Mouse (Mus musculus) hindbrain, embryonic 16.5 days (tissue): ENCODE data around the gene Filip1l. TPM values are rescaled to one million over a fixed set of nuclear protein-coding genes. Genes with fewer than 3 reads are reported as not detected.

Experiments used
- ATAC-seq: fragments of 200-750 bp; cut with Nextera tagmentation; 2 replicates; pipeline ENCODE4 v1.8.0; 2017; ENCODE audit warnings: moderate TSS enrichment, moderate library complexity
- H3K27ac ChIP-seq: fragments of 300-500 bp; sonication (generic); 2 replicates; pipeline ENCODE4 v1.5.1; 2014; ENCODE audit warnings: low read depth, mild to moderate bottlenecking, control low read depth, low read length, moderate library complexity
- H3K27me3 ChIP-seq: fragments of 300-500 bp; sonication (generic); replicated peaks from 2 replicates; pipeline ENCODE4 v1.6.1; 2014; ENCODE audit warnings: low read length; ENCODE audit not compliant: control insufficient read depth, insufficient read depth
- H3K36me3 ChIP-seq: fragments of 300-500 bp; sonication (generic); 2 replicates; pipeline ENCODE4 v1.6.1; 2014; ENCODE audit warnings: mild to moderate bottlenecking, low read length, moderate library complexity, mixed read lengths; ENCODE audit not compliant: control insufficient read depth, insufficient read depth
- H3K4me1 ChIP-seq: fragments of 300-500 bp; sonication (generic); 2 replicates; pipeline ENCODE4 v1.6.1; 2014; ENCODE audit warnings: low read depth, low read length; ENCODE audit not compliant: control insufficient read depth, insufficient read depth
- H3K4me2 ChIP-seq: fragments of 300-500 bp; sonication (generic); 2 replicates; pipeline ENCODE4 v1.6.1; 2014; ENCODE audit warnings: mild to moderate bottlenecking, low read length, control low read depth, moderate library complexity
- H3K4me3 ChIP-seq: fragments of 300-500 bp; sonication (generic); 2 replicates; pipeline ENCODE4 v1.5.1; 2014; ENCODE audit warnings: mild to moderate bottlenecking, low read length, control low read depth, moderate library complexity
- H3K9ac ChIP-seq: fragments of 300-500 bp; sonication (generic); 2 replicates; pipeline ENCODE4 v1.6.1; 2014; ENCODE audit warnings: low read depth, mild to moderate bottlenecking, control low read depth, low read length, moderate library complexity
- H3K9me3 ChIP-seq: fragments of 300-500 bp; sonication (generic); 2 replicates; pipeline ENCODE4 v1.6.1; 2014; ENCODE audit warnings: mild to moderate bottlenecking, low read length, moderate library complexity; ENCODE audit not compliant: control insufficient read depth
- WGBS: fragments of 180-500 bp; shearing (Covaris S2); extraction: QIAGEN DNeasy Blood & Tissue Kit; methylation state at CpG from one replicate; pipeline ENCODE4 v1.1.7; 2014; 5-methylcytosine and 5-hydroxymethylcytosine counted together
- polyA plus RNA-seq: library from polyadenylated mRNA; unstranded; fragments of >200 nt; fragmentation: Nextera tagmentation; extraction: Ambion mirVana; gene quantifications from 2 replicates; pipeline ENCODE4 v1.2.1, GENCODE M21; 2015

The Filip1l gene
- polyA plus RNA-seq, 1 experiment from 2014 or later: 2.2 TPM

DNA sequence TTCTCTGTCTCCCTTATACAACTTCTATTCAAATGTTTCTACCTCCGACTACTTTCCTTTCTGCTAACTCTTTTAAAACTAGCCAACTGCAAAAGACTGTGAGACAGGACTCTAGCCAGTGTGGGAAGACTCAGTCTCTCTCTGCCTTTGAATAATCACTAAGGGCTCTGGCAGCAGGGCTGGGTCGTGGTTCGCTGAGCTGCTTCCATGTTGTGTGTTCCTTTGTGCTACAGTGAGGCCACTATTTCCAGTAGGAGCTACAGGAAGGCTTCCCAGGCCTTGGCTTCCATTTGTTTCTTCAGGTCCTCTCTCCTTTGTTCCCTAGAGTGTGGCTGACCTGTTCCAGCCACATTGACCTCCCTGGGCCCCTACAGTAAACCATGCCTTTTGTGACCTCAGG is 6.6 kb upstream of the Filip1l start:
- 66% methylated on average over 3 of the region's 3 CpGs for WGBS
- ATAC-seq: no peak

DNA sequence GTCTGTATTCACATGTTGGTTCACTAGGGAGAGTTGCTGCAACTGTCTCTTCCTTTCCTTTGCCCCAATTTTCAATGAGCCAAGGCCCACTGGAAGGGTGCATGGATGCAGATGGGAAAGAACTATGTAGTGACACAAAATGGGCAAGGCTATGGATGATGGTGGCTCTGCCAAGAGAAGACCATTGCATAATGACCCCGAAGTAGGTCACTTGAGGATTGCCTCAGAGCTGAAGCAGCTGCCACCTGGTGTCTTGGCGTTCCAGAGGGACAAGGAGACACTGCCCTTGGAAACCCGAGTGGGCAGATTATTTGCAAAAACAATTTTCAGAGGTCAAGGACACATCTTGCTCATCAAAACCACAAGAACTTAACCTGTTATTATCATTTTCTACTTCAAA is 3.9 kb upstream of the Filip1l start:
- no peaks in the 10 kb centered on the region for H3K27me3 ChIP-seq
- H3K4me3 ChIP-seq: no peak overlapping the region
- no peak overlapping the region for H3K27ac ChIP-seq
- peaks cover 3% of the 10 kb centered on the region; the same call in 1 of the 2 replicates for H3K4me1 ChIP-seq
- WGBS: 82% methylated on average over 3 of the region's 3 CpGs
- H3K9me3 ChIP-seq: no peaks in the 10 kb centered on the region
- H3K36me3 ChIP-seq: no peaks in the 10 kb centered on the region
- no peak overlapping the region for H3K4me2 ChIP-seq
- ATAC-seq: no peak
- H3K9ac ChIP-seq: no peak overlapping the region

More for the DNA sequence above, 6.6 kb upstream of the Filip1l start:
- Histone ChIP-seq H3K9ac (no peak overlapping the region), H3K27me3 (no peaks in the 10 kb centered on the region), H3K9me3 (no peaks in the 10 kb centered on the region), H3K27ac (no peak overlapping the region), H3K4me2 (no peak overlapping the region), H3K36me3 (no peaks in the 10 kb centered on the region), H3K4me1 (no peaks in the 10 kb centered on the region), H3K4me3 (no peak overlapping the region)

- no peak overlapping the region for H3K27ac ChIP-seq
- WGBS: 64% methylated on average over 3 of the region's 3 CpGs
- no peak for ATAC-seq
Observed at GRCm38 (mm10) chr16:57349689-57350088, 3.2 kb upstream of the Filip1l start.

DNA sequence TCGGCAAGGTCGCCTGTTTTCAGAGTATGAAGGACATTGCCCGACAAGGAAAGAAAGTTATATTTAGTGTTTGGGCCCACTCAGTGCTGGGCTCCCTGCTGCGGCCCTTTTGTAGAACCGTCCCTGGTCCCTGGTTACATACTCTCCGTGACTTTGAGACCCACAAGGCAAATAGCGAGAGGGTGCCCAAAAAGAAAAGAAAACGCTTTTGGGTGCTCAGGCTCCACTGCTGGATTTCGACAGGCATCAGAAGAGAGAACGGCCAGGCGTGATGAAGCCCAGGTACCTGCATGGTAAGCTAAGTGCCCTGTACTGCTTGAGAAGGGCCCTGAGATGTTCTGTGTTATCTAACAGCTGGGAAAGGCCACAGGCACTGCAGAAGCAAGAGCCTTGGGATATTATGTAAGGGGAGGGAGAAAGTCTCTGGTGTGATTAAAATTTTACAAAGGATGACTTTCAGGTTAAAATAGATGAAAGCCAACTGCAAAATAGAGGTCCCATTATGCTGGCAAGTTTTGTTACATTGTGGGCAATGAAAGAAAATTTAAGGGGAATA is 351 bp downstream of the Filip1l start:
- no peak overlapping the region for H3K9ac ChIP-seq
- 82% methylated on average over 11 of the region's 11 CpGs for WGBS

More at GRCm38 (mm10) chr16:57349689-57350088, 3.2 kb upstream of the Filip1l start:
- Histone ChIP-seq H3K4me2 (no peak overlapping the region), H3K4me1 (peaks cover 3% of the 10 kb centered on the region; the same call in 1 of the 2 replicates), H3K4me3 (no peak overlapping the region), H3K9me3 (no peaks in the 10 kb centered on the region), H3K9ac (no peak overlapping the region), H3K36me3 (no peaks in the 10 kb centered on the region), H3K27me3 (no peaks in the 10 kb centered on the region)

DNA sequence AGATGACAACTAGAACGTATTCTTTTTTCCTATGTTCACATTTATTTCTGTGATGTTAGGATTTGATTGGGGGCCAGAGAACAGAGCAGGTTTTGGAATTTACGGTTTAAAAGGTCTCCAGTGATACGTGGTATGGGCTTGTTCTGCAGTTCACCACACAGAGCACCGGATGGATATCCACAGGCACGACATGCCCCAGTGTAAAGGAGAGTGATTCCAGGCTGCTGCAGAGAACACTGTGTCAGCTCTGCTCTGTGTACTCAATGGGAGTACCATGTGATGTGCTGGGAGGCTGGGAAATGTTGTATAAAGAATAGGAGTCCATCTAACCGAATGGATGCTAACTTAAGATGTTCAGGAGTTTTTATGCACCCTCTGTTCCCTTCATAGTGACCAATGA is 1.0 kb downstream of the Filip1l start:
- Histone ChIP-seq H3K9me3 (no peaks in the 10 kb centered on the region), H3K9ac (no peak overlapping the region), H3K27ac (no peak overlapping the region), H3K4me3 (no peak overlapping the region), H3K36me3 (no peaks in the 10 kb centered on the region), H3K4me2 (no peak overlapping the region), H3K4me1 (peaks cover 3% of the 10 kb centered on the region; the same call in 1 of the 2 replicates), H3K27me3 (no peaks in the 10 kb centered on the region)
- 0 out of 2 replicates have a peak, but pooled peaks have one; percentile 46 for ATAC-seq
- WGBS: 82% methylated on average over 6 of the region's 6 CpGs

More for the DNA sequence above, 351 bp downstream of the Filip1l start:
- H3K9me3 ChIP-seq: no peaks in the 10 kb centered on the region
- H3K4me3 ChIP-seq: no peak overlapping the region
- ATAC-seq: no peak
- no peak overlapping the region for H3K4me2 ChIP-seq
- H3K36me3 ChIP-seq: no peaks in the 10 kb centered on the region
- no peak overlapping the region for H3K27ac ChIP-seq
- no peaks in the 10 kb centered on the region for H3K27me3 ChIP-seq
- peaks cover 3% of the 10 kb centered on the region; the same call in 1 of the 2 replicates for H3K4me1 ChIP-seq

- Histone ChIP-seq H3K9ac (no peak overlapping the region), H3K4me3 (no peak overlapping the region), H3K27me3 (no peaks in the 10 kb centered on the region), H3K4me1 (peaks cover 3% of the 10 kb centered on the region; the same call in 1 of the 2 replicates), H3K9me3 (no peaks in the 10 kb centered on the region), H3K27ac (no peak overlapping the region), H3K4me2 (no peak overlapping the region), H3K36me3 (no peaks in the 10 kb centered on the region)
- WGBS: 74% methylated on average over 6 of the region's 6 CpGs
- ATAC-seq: no peak
Observed at GRCm38 (mm10) chr16:57356454-57356853, 3.6 kb downstream of the Filip1l start.

DNA sequence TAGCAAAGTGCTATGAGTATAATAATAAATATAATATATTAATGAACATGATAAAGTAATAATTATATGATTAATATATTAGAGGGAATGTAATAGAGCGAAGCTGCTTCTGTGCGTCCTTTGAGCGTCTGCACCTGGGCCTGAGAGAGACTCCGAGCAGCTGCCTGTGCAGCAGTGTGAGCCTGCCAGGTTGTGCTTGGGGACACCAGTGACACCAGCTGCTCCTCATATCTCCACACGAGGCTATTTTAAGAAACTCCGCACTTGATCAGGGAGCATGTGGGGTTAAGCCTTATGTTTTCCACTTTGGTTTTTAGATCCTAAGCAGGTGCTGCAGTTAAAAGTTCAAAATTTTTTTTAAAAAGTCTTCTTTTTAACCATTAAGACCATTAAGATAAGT is 4.1 kb downstream of the Filip1l start:
- no peak for ATAC-seq
- Histone ChIP-seq H3K4me3 (no peak overlapping the region), H3K27me3 (no peaks in the 10 kb centered on the region)

GRCm38 (mm10) chr16:57359251-57359650 is 6.4 kb downstream of the Filip1l start:
- Histone ChIP-seq H3K4me2 (no peak overlapping the region), H3K27me3 (no peaks in the 10 kb centered on the region), H3K36me3 (no peaks in the 10 kb centered on the region), H3K4me3 (no peak overlapping the region), H3K9me3 (no peaks in the 10 kb centered on the region), H3K4me1 (peaks cover 5% of the 10 kb centered on the region; the same call in 1 of the 2 replicates), H3K9ac (no peak overlapping the region), H3K27ac (no peak overlapping the region)
- 87% methylated on average over 10 of the region's 10 CpGs for WGBS
- no peak for ATAC-seq

More for the DNA sequence above, 4.1 kb downstream of the Filip1l start:
- Histone ChIP-seq H3K9ac (no peak overlapping the region), H3K36me3 (no peaks in the 10 kb centered on the region), H3K4me2 (no peak overlapping the region), H3K4me1 (peaks cover 3% of the 10 kb centered on the region; the same call in 1 of the 2 replicates), H3K9me3 (no peaks in the 10 kb centered on the region), H3K27ac (no peak overlapping the region)
- 81% methylated on average over 6 of the region's 6 CpGs for WGBS

DNA sequence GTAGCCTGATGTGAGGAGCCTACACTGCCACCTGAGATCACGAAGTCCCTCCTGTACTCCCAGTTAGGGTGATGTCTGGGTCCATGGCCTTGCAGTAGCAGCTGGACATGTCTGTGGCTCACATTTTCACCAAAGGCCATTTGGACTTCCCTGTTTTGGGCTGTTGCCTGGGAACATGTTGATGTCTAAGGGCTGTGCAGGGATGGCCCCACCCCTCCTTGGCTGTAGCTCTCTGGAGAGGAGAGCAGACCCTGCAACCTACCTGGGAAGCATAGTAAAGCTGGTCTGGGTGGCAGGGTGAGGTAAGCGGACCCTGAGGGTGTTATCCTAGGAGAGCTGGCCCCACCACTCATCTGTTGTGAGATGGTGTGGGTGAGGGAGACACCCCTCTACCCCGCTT is 7.9 kb downstream of the Filip1l start:
- no peak for ATAC-seq
- H3K27ac ChIP-seq: no peak overlapping the region
- WGBS: 100% methylated on average over 3 of the region's 3 CpGs
- no peak overlapping the region for H3K4me2 ChIP-seq
- H3K9me3 ChIP-seq: no peaks in the 10 kb centered on the region
- H3K27me3 ChIP-seq: no peaks in the 10 kb centered on the region
- no peak overlapping the region for H3K4me3 ChIP-seq
- H3K4me1 ChIP-seq: peaks cover 5% of the 10 kb centered on the region; the same call in 1 of the 2 replicates
- no peaks in the 10 kb centered on the region for H3K36me3 ChIP-seq
- H3K9ac ChIP-seq: no peak overlapping the region
